Mouse (Mus musculus) kidney, adult 2 months (tissue): Measurements from ENCODE around the gene Itga8.

Experiments
- CTCF ChIP-seq: fragments of 200-500 bp; conservative IDR thresholded peaks from 2 replicates; pipeline ENCODE4 v1.5.1; 2011; ENCODE audit warnings: low read depth, mild to moderate bottlenecking, control low read depth, low read length, moderate library complexity, mixed read lengths; ENCODE audit not compliant: insufficient read depth, insufficient read length
- POLR2A ChIP-seq: fragments of 200-500 bp; IDR thresholded peaks from one replicate; pipeline ENCODE4 v1.6.1; 2011; ENCODE audit warnings: low read depth, low read length, control low read depth

GRCm38 (mm10) chr2:12090993-12091392, 210.7 kb downstream of the Itga8 start:
- TF ChIP-seq POLR2A (no peak), CTCF (no peak)
